Mouse (Mus musculus) Patski (cell line): ENCODE data around the gene Sptan1. TPM values are rescaled to one million over a fixed set of nuclear protein-coding genes. Genes with fewer than 3 reads are reported as not detected.

Experiments used
- ATAC-seq: fragments of 100-300 bp; one replicate; pipeline ENCODE4 v1.8.0; 2021
- CTCF ChIA-PET: fragments of 350-600 bp; sonication (Branson Sonifier 250); formaldehyde crosslinking; loops from one replicate; lab custom pipeline; 2022; ENCODE audit warnings: inconsistent platforms; lab: Charles Lee
- POLR2A ChIA-PET: fragments of 350-600 bp; sonication (Branson Sonifier 250); formaldehyde crosslinking; loops from one replicate; lab custom pipeline; 2022; ENCODE audit warnings: antibody characterized with exemption, inconsistent platforms; lab: Charles Lee
- DNase-seq: peaks from one replicate; pipeline ENCODE4 v3.0.0-alpha.2; 2011; ENCODE audit warnings: low read depth, low spot score
- H3K27me3 ChIP-seq: fragments of 371-371 bp; one replicate; pipeline ENCODE4 v1.5.1; 2021
- CTCF ChIP-seq: fragments of 100-300 bp; IDR thresholded peaks from one replicate; pipeline ENCODE4 v1.5.1; 2021
- in situ Hi-C: fragments of 300-500 bp; cut with MboI; formaldehyde crosslinking; loops from 3 replicates; pipeline ENCODE4 v1.11.1; 2018; ENCODE audit warnings: low pct_unique_long_range_greater_than_20kb, mixed read lengths
- polyA plus RNA-seq: library from polyadenylated mRNA; unstranded; gene quantifications from one replicate; pipeline ENCODE4 v1.2.3, GENCODE M21; 2021

Sptan1 gene
- 597 TPM for polyA plus RNA-seq

DNA sequence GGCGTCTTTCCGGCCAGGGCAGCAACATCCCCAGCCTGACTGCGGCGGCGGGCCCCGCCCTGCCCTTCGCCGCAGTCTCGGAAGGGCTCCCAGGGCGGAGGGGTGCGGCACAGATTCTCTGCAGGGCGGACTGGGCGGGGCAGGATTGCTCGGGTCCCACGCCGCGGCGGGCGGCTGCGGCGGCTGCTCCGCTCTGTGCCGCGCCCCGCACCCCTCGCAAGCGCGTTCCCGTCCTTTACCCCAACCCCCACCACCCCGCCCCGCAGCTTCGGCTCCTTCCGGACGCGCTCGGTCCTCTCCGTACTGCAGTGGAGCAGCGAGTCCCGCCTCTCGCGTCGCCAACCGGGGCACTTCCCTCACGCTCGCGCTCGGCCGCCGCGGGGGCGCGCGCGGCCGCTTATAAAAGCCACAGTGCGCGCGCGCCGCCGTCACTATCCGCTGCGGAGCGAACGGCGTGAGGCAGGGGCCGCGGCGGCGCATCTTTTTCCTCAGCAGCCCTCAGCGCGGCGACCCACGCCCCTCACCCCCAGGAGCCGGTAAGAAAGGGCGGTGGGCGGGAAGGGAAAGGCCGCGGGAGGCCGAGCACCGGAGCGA lies at the start of gene Sptan1:
Sptan1 (plus strand) TSS at position 311 of the 594 bp plus-strand sequence.
- ATAC-seq = peak; percentile 82
- DNase-seq = no peak
- no peak for TF ChIP-seq CTCF
- CTCF ChIA-PET = interaction anchor here (1.4 to 1.7 kb wide), 3 partner anchors 10 to 12 kb away, joined by 5 to 6 read pairs (median 5); no protein-coding TSS in a partner anchor
- POLR2A ChIA-PET = interaction anchor here (0.5 to 2.5 kb wide), 5 partner anchors 12 to 1833 kb away, joined by 3 to 17 read pairs (median 4); no protein-coding TSS in a partner anchor
- no peaks in the 10 kb centered on the region for H3K27me3 ChIP-seq
- in situ Hi-C loops = no loop called here

DNA sequence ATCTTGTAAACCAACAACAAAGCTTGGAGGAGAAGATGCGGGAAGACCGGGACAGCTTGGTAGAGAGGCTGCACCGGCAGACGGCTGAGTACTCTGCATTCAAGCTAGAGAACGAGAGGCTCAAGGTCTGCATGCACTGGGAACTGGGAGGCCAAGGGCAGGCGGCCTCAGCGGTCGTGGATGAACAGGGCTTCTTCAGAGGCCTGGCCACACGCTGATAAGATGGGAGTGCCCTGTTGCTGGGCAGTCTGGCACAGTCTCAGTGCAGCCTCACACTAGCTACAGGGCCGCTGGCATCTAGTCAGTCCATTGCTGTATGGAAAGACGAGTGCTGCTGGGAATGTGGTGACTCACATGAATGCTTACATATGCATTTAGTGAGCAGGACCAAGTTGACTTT lies 47.7 kb upstream of the Sptan1 start:
- in situ Hi-C loops = no loop called here
- ChIA-PET CTCF (interaction anchor here (1.9 kb wide), 1 partner anchor 60 kb away, joined by 4 read pairs; no protein-coding TSS in a partner anchor), POLR2A (interaction anchor here (0.7 kb wide), 1 partner anchor 27 kb away, joined by 3 read pairs; no protein-coding TSS in a partner anchor)
- H3K27me3 ChIP-seq = no peaks in the 10 kb centered on the region
- DNase-seq (no peak), ATAC-seq (no peak)
- TF ChIP-seq CTCF = no peak

- ATAC-seq = no peak
These were observed 43.3 kb upstream of the Sptan1 start for GRCm38 (mm10) chr2:29922011-29922410.

GRCm38 (mm10) chr2:29926542-29926941 lies 38.8 kb upstream of the Sptan1 start:
- POLR2A ChIA-PET = no interaction called here
- in situ Hi-C loops = no loop called here
- no peak for TF ChIP-seq CTCF
- CTCF ChIA-PET = no interaction called here
- no peak for DNase-seq
- no peaks in the 10 kb centered on the region for H3K27me3 ChIP-seq
- ATAC-seq = no peak

More at GRCm38 (mm10) chr2:29922011-29922410, 43.3 kb upstream of the Sptan1 start:
- in situ Hi-C loops = no loop called here
- ChIA-PET CTCF (interaction anchor here (0.7 to 1.5 kb wide), 2 partner anchors 9 to 25 kb away, joined by 3 to 4 read pairs; no protein-coding TSS in a partner anchor), POLR2A (no interaction called here)
- TF ChIP-seq CTCF = no peak
- no peak for DNase-seq
- H3K27me3 ChIP-seq = no peaks in the 10 kb centered on the region

GRCm38 (mm10) chr2:29930506-29930905 lies 34.9 kb upstream of the Sptan1 start:
- in situ Hi-C loops = loop anchor here (5.0 kb wide), 1 partner anchor 47 kb away; no protein-coding TSS in a partner anchor
- TF ChIP-seq CTCF = no peak
- H3K27me3 ChIP-seq = no peaks in the 10 kb centered on the region
- CTCF ChIA-PET = interaction anchor here (1.5 kb wide), 1 partner anchor 9 kb away, joined by 4 read pairs; no protein-coding TSS in a partner anchor
- ATAC-seq = no peak
- DNase-seq = no peak
- POLR2A ChIA-PET = no interaction called here

DNA sequence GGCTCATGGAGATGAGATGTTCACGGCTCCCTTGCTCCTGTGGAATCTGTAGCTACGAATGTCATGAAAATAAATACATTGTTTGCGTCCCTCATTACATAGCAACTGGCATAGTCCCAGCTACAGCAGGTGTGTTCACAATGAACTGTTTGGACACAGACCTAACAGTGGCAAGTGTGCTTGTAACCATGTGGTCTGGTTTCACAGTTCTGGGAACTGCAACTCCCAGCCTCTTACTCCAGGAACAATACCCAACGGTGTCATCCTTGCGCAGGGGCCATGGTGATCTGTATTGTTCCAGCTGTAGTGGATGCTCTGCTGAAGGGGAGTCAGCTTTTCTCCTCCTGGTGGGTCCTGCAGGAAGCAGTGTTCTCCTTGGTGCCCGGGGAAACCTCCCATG lies 34.2 kb upstream of the Sptan1 start:
- H3K27me3 ChIP-seq = no peaks in the 10 kb centered on the region
- ATAC-seq (no peak), DNase-seq (no peak)
- POLR2A ChIA-PET = no interaction called here
- CTCF ChIA-PET = interaction anchor here (1.5 kb wide), 1 partner anchor 9 kb away, joined by 4 read pairs; no protein-coding TSS in a partner anchor
- TF ChIP-seq CTCF = no peak
- in situ Hi-C loops = loop anchor here (5.0 kb wide), 1 partner anchor 46 kb away; no protein-coding TSS in a partner anchor

- CTCF ChIA-PET = interaction anchor here (0.9 to 2.1 kb wide), 7 partner anchors 9 to 170 kb away, joined by 3 to 4 read pairs (median 3); no protein-coding TSS in a partner anchor
- DNase-seq = peak; percentile 55
- no peaks in the 10 kb centered on the region for H3K27me3 ChIP-seq
- peak; percentile 81 for ATAC-seq
- POLR2A ChIA-PET = interaction anchor here (1.8 kb wide), 1 partner anchor 10 kb away, joined by 5 read pairs; no protein-coding TSS in a partner anchor
- in situ Hi-C loops = loop anchor here (5.0 kb wide), 1 partner anchor 42 kb away; no protein-coding TSS in a partner anchor
- peak; percentile 90 for TF ChIP-seq CTCF
These were observed 30.3 kb upstream of the Sptan1 start, which contains the start of gene Gle1 for GRCm38 (mm10) chr2:29934906-29935599. Gene Gle1 (plus strand): TSS chr2:29935426.

- DNase-seq (no peak), ATAC-seq (no peak)
- no peak for TF ChIP-seq CTCF
- POLR2A ChIA-PET = no interaction called here
- CTCF ChIA-PET = interaction anchor here (1.0 to 2.0 kb wide), 3 partner anchors 9 to 38 kb away, joined by 3 to 4 read pairs (median 4); no protein-coding TSS in a partner anchor
- H3K27me3 ChIP-seq = no peaks in the 10 kb centered on the region
- in situ Hi-C loops = no loop called here
These were observed 25.3 kb upstream of the Sptan1 start for GRCm38 (mm10) chr2:29940073-29940472.

GRCm38 (mm10) chr2:29940826-29941225 lies 24.5 kb upstream of the Sptan1 start:
- no peaks in the 10 kb centered on the region for H3K27me3 ChIP-seq
- DNase-seq = no peak
- no peak for TF ChIP-seq CTCF
- no peak for ATAC-seq
- ChIA-PET POLR2A (no interaction called here), CTCF (interaction anchor here (2.0 kb wide), 1 partner anchor 37 kb away, joined by 4 read pairs; no protein-coding TSS in a partner anchor)
- in situ Hi-C loops = no loop called here

DNA sequence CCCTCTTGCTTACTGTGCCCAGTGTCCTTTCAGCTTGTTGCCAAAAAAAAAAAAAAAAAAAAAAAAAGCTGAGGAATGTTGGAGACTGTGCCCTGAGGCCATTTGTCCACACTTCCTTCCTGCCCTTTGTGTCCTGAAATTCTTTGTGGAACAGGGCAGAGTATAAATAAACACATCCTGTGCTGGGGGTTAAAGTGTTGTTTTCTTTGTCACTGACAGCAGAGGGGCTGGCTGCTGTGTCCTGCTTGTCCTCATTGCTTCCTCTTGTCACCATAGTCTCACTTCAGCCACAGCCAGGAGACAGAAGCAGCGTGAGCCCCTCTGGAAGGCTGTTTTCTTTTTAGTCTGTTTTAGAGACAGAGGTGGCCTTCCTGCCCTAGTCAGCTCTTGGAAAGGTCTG lies 20.6 kb upstream of the Sptan1 start:
- ATAC-seq (no peak), DNase-seq (no peak)
- CTCF ChIA-PET = interaction anchor here (1.1 to 1.3 kb wide), 4 partner anchors 10 to 55 kb away, joined by 3 to 4 read pairs (median 3); partner anchors contain the start of gene Gle1
- TF ChIP-seq CTCF = no peak
- POLR2A ChIA-PET = interaction anchor here (0.7 to 1.5 kb wide), 4 partner anchors 9 to 430 kb away, joined by 3 to 5 read pairs (median 3); partner anchors contain the start of gene Gle1
- H3K27me3 ChIP-seq = no peaks in the 10 kb centered on the region
- in situ Hi-C loops = no loop called here
